Mouse (Mus musculus) kidney, adult 2 months (tissue): ENCODE data around the gene Myb.

Source experiments
- CTCF ChIP-seq: fragments of 200-500 bp; conservative IDR thresholded peaks from 2 replicates; pipeline ENCODE4 v1.5.1; 2011; ENCODE audit warnings: low read depth, mild to moderate bottlenecking, control low read depth, low read length, moderate library complexity, mixed read lengths; ENCODE audit not compliant: insufficient read depth, insufficient read length
- POLR2A ChIP-seq: fragments of 200-500 bp; IDR thresholded peaks from one replicate; pipeline ENCODE4 v1.6.1; 2011; ENCODE audit warnings: low read depth, low read length, control low read depth

DNA sequence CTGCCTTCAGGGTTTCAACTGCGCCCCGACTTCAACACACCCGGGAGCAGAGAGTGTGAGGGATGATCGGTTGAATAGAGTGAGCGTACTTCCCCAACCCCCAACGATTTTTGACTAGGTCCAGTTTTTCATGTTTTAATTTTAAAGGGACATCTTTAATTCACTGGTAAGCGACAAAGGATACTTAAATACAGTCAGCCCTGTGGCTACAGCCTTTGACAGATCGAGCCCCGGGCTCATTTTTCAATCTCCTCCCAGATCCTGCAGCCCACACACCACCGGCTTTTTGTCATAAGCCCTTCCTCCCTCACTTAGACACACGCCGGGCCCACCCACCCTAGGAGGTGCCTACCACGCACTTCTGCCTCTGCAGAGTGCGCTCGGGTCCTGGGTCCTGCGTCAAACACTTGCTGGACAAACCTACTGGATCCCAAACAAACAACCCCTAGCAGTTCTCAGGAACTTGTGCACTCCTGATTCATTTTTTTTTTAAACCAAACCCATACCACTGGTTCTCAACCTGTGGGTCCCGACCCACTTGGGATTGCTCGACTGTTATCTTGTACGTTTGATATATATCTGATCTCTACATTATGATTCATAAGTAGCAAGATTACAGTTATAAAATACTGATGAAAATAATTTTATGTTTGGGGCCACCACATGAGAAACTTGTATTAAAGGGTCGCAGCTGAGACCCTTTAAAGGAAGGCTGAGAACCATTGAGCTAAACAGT, 743 bp upstream of the Myb start:
- TF ChIP-seq CTCF (no peak), POLR2A (no peak)
